ENCODE assay signal across 12 mouse cellular contexts in genomic region chr15:96655514-96655913, GRCm38 (mm10). TPM values are rescaled to one million over a fixed set of nuclear protein-coding genes. Genes with fewer than 3 reads are reported as not detected.
A peak's percentile ranks its signal among the peaks of the same experiment; 100 is the strongest.
DNase-seq lines count a peak whose midpoint lies in the region; ATAC-seq and TF ChIP-seq lines count a peak whose summit lies in the region.
"Had no signal": no experiment of that assay in that cellular context is flagged by ENCODE, and none has a peak within 500 bp of the region (broad histone marks: within the 10 kb centered on the region; RNA-seq: fewer than 3 reads in every experiment).

No protein-coding gene starts in this region.

- 70% methylated on average over 14 of the region's 14 CpGs for WGBS in lung, postnatal 0 days
- 87% methylated on average over 14 of the region's 14 CpGs for WGBS in limb, embryonic 10.5 days
- WGBS in midbrain, embryonic 10.5 days: 94% methylated on average over 14 of the region's 14 CpGs

- H3K4me2 ChIP-seq in lung, postnatal 0 days (replicated peaks; ENCODE audit: low read depth, low read length): no peak overlapping the region
- H3K4me2 ChIP-seq: limb, embryonic 13.5 days had no signal

- H3K27me3 ChIP-seq in lung, postnatal 0 days (replicated peaks; ENCODE audit: insufficient read depth, low read length): no peaks in the 10 kb centered on the region
- no peaks in the 10 kb centered on the region for H3K27me3 ChIP-seq in limb, embryonic 10.5 days (ENCODE audit: low read depth, poor library complexity, severe bottlenecking)
- no peaks in the 10 kb centered on the region for H3K27me3 ChIP-seq in midbrain, embryonic 10.5 days (ENCODE audit: low read depth, poor library complexity, severe bottlenecking)
- H3K27me3 ChIP-seq: limb, embryonic 13.5 days had no signal

- no peak for TF ChIP-seq EP300 in lung, postnatal 0 days (IDR thresholded peaks at IDR 0.05)

- no peak for TF ChIP-seq CTCF in lung, postnatal 0 days (IDR thresholded peaks at IDR 0.05)

- H3K27ac ChIP-seq in lung, postnatal 0 days (ENCODE audit: low read length): no peak overlapping the region
- 0 out of 2 replicates have a peak overlapping the region, but pooled peaks have one; percentile 26 for H3K27ac ChIP-seq in limb, embryonic 10.5 days
- H3K27ac ChIP-seq in midbrain, embryonic 10.5 days (replicated peaks): no peak overlapping the region
- H3K27ac ChIP-seq: limb, embryonic 13.5 days had no signal

- H3K4me1 ChIP-seq in lung, postnatal 0 days (ENCODE audit: insufficient read depth, low read depth, low read length): no peaks in the 10 kb centered on the region
- H3K4me1 ChIP-seq in limb, embryonic 10.5 days: peaks cover 31% of the 10 kb centered on the region
- H3K4me1 ChIP-seq in midbrain, embryonic 10.5 days: peaks cover 18% of the 10 kb centered on the region; the same call in 1 of the 2 replicates

- DNase-seq in lung, postnatal 0 days (ENCODE audit: low spot score): no peak
- DNase-seq in lung, adult 18-20 months: no peak
- no peak for DNase-seq in limb, embryonic 10.5 days (ENCODE audit: low spot score)
- DNase-seq in midbrain, embryonic 10.5 days (ENCODE audit: low spot score): no peak
- DNase-seq in urinary bladder, postnatal 10 days (ENCODE audit: low spot score): no peak
- no peak for DNase-seq in frontal cortex, postnatal 25 days (ENCODE audit: low spot score in 2 of 2)
- DNase-seq: adrenal gland, adult 2 months; layer of hippocampus, adult 9-11 months had no signal

- H3K4me3 ChIP-seq in lung, postnatal 0 days (ENCODE audit: low read depth, low read length): no peak overlapping the region
- H3K4me3 ChIP-seq in limb, embryonic 10.5 days: no peak overlapping the region
- H3K4me3 ChIP-seq in midbrain, embryonic 10.5 days: no peak overlapping the region
- H3K4me3 ChIP-seq: limb, embryonic 13.5 days; myocyte had no signal

- H3K36me3 ChIP-seq in lung, postnatal 0 days (ENCODE audit: insufficient read depth, low read length): no peaks in the 10 kb centered on the region
- H3K36me3 ChIP-seq in limb, embryonic 10.5 days: no peaks in the 10 kb centered on the region
- no peaks in the 10 kb centered on the region for H3K36me3 ChIP-seq in midbrain, embryonic 10.5 days
- H3K36me3 ChIP-seq: limb, embryonic 13.5 days had no signal

- H3K9ac ChIP-seq in lung, postnatal 0 days (replicated peaks; ENCODE audit: low read depth): no peak overlapping the region
- H3K9ac ChIP-seq: limb, embryonic 13.5 days had no signal

- H3K9me3 ChIP-seq in lung, postnatal 0 days (ENCODE audit: low read length): no peaks in the 10 kb centered on the region
- H3K9me3 ChIP-seq in limb, embryonic 10.5 days (replicated peaks): no peaks in the 10 kb centered on the region
- H3K9me3 ChIP-seq in midbrain, embryonic 10.5 days (replicated peaks): no peaks in the 10 kb centered on the region
- H3K9me3 ChIP-seq: limb, embryonic 13.5 days had no signal

- 0 out of 2 replicates have a peak, but pooled peaks have one; percentile 9 for ATAC-seq in lung, postnatal 0 days
- peak; percentile 59 for ATAC-seq in megakaryocyte-erythroid progenitor cell, adult 5-6 weeks (replicated peaks; ENCODE audit: low FRiP score, low TSS enrichment, poor library complexity, severe bottlenecking)

RNA-seq across cellular contexts. Expression of gene Slc38a1, which starts 12.8 kb away (rescaled TPM):
- 13.5 and 14.5 TPM in 2 replicates for polyA plus RNA-seq in lung, postnatal 0 days (2015; fragmentation: Nextera tagmentation; extraction: Ambion mirVana)
- polyA plus RNA-seq in limb, embryonic 10.5 days (2016; fragmentation: Nextera tagmentation; extraction: Ambion mirVana): 141 and 149 TPM in 2 replicates
- total RNA-seq in megakaryocyte-erythroid progenitor cell, adult 5-6 weeks (2014; fragmentation: Nextera tagmentation): 63.5 and 84.0 TPM in 2 replicates
- 51.3 and 52.2 TPM in 2 replicates for total RNA-seq in megakaryocyte-erythroid progenitor cell, adult 5-6 weeks (2017)
- polyA plus RNA-seq in midbrain, embryonic 10.5 days (2016; fragmentation: Nextera tagmentation; extraction: Ambion mirVana): 111 and 117 TPM in 2 replicates
- total RNA-seq: MEL had no signal

RNA-seq across cellular contexts. Expression of gene Slc38a2, which starts 44.0 kb away (rescaled TPM):
- 66.6 and 75.3 TPM in 2 replicates for polyA plus RNA-seq in lung, postnatal 0 days (2015; fragmentation: Nextera tagmentation; extraction: Ambion mirVana)
- polyA plus RNA-seq in limb, embryonic 10.5 days (2016; fragmentation: Nextera tagmentation; extraction: Ambion mirVana): 173 and 198 TPM in 2 replicates
- 86.7 and 86.9 TPM in 2 replicates for total RNA-seq in megakaryocyte-erythroid progenitor cell, adult 5-6 weeks (2014; fragmentation: Nextera tagmentation)
- 75.3 and 82.3 TPM in 2 replicates for total RNA-seq in megakaryocyte-erythroid progenitor cell, adult 5-6 weeks (2017)
- 151 and 164 TPM in 2 replicates for polyA plus RNA-seq in midbrain, embryonic 10.5 days (2016; fragmentation: Nextera tagmentation; extraction: Ambion mirVana)
